Mouse (Mus musculus) cerebellum, adult 11-12 months (tissue): ENCODE measurements around the gene Vmn1r171.
"Not testable (repeated sequence)": the region's sequence is repeated elsewhere in the genome, so short reads cannot be mapped to it uniquely, and the experiment has no call there.

Experiments
- DNase-seq: peaks from one replicate; pipeline ENCODE4 v3.0.0; 2022

The Vmn1r171 gene

GRCm38 (mm10) chr7:23630422-23630821 is at the start of gene Vmn1r171:
Gene Vmn1r171 (plus strand): TSS chr7:23630722.
- no peak for DNase-seq

- DNase-seq = not testable (repeated sequence)
Observed at GRCm38 (mm10) chr7:23605875-23606274, 24.6 kb upstream of the Vmn1r171 start, which contains the start of gene Vmn1r170. Gene Vmn1r170 (plus strand): TSS chr7:23606175.

GRCm38 (mm10) chr7:23658016-23658415 is 27.5 kb downstream of the Vmn1r171 start, which contains the start of gene Vmn1r172:
Gene Vmn1r172 (plus strand): TSS chr7:23658316.
- DNase-seq = no peak
